Mouse (Mus musculus): ENCODE data around the gene Gm28042.

Gm28042 gene

DNA sequence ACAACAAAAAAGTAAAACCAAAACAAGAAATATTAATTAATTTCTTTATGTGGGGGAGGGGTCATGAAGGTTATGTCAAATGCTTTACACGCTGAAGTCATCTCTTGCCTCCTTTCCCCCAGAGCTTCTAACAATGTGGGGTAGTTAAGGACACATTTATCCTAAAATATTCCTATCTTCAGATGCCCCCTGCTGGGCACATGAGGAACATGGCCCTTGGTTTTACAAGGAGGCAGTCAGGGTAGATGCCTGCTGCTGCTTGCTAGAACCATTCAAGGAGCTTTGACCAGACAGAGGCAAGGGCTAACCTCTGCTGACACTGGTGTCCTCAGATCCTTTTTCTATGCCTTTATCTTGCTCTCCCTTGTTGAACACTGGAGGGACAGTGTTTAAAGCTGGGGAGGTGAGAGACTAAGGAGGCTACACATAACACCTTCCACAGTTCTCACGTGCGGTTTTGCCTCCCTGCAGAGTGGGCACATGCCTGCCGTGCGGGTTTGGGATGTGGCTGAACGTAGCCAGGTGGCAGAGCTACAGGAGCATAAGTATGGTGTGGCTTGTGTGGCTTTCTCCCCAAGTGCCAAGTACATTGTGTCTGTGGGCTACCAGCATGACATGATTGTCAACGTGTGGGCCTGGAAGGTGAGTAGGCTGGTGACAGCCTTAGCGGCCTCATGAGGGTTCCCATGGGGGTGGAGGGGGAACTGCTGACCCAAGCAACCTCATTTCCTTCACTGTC lies 15.7 kb upstream of the Gm28042 start:
- DNase-seq (ENCODE audit: extremely low read depth, low read depth, low spot score): no peak

DNA sequence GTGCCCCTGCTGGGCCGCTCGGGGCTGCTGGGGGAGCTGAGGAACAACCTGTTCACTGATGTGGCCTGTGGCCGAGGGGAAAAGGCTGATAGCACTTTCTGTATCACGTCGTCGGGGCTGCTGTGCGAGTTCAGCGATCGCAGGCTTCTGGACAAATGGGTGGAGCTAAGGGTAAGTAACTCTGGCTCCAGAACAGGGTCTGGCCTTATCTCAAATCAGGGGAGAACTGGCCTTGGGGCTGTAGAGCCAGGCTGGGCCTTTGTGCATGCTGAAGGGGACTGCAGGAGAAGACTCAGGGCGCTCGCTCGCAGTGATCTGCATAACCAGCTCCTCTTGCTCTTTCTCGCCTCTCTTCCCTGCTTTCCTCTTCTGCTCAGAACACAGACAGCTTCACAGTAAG lies 14.4 kb upstream of the Gm28042 start:
- no peak for DNase-seq (ENCODE audit: extremely low read depth, low read depth, low spot score)

- no peak for DNase-seq (ENCODE audit: extremely low read depth, low read depth, low spot score)
Observed at GRCm38 (mm10) chr2:120013831-120014486, 13.3 kb upstream of the Gm28042 start.

DNA sequence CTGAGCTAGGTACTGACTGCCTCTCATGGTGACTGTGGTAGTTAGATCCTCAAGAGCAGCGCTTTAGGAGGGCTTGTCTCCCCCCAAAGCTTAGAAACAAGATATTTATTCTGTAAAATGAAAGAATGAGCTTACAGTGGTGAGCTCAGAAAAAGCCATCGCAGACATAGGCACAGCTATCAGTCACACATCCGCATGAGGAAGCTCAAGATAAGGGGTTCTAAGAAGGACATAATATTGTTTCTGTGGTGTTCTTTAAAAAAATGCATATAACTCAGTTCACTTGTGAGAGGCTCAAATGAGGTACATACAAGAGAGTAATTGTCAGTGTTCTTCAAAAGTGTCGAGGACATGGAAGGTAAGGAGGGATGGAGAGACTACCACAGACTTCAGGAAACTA lies 11.4 kb upstream of the Gm28042 start:
- DNase-seq (ENCODE audit: extremely low read depth, low read depth, low spot score): no peak

GRCm38 (mm10) chr2:120017599-120017998 lies 9.7 kb upstream of the Gm28042 start:
- DNase-seq (ENCODE audit: extremely low read depth, low read depth, low spot score): no peak

GRCm38 (mm10) chr2:120024337-120024736 lies 3.0 kb upstream of the Gm28042 start:
- DNase-seq (ENCODE audit: extremely low read depth, low read depth, low spot score): no peak

DNA sequence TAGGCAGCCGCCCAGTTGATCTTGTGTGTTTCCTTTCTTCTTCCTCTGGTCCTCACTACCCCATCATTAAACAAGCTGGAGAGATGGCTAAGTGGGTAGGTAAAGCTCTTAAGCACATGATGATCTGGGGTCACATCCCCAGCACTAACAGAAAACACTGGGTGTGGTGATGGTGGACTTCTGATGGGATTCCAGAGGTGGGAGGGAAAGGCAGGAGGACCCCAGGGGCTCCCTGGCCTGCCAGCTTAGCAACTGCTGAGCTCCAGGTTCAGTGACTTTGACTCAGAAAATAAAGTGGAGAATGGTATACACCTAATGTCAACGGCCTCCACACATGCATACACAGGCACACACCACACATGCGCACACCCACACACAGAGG lies 648 bp downstream of the Gm28042 start:
- no peak for DNase-seq (ENCODE audit: extremely low read depth, low read depth, low spot score)

DNA sequence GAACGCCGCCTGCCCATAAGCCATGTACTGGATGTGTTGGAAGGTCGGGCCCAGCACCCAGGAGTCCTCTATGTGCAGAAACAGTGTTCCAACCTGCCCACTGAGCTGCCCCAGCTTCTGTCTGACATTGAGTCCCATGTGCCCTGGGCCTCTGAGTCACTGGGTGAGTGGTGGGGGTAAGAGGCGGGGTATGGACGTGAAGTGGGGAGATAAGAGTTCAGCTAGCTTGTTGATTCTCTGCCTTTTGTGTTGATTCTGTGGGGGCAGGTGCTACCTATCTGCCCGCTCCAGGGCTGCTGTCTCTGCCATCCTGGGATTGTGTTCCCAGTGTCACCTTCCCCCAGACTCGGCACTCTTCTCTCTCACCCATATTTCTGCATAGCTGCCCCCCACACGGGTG lies 3.1 kb downstream of the Gm28042 start:
- no peak for DNase-seq (ENCODE audit: extremely low read depth, low read depth, low spot score)

GRCm38 (mm10) chr2:120032726-120033467 lies 5.6 kb downstream of the Gm28042 start, which contains the start of gene Pla2g4b:
Pla2g4b (plus strand) TSS chr2:120033417.
- no peak for DNase-seq (ENCODE audit: extremely low read depth, low read depth, low spot score)

- DNase-seq (ENCODE audit: extremely low read depth, low read depth, low spot score): no peak
Observed at GRCm38 (mm10) chr2:120033726-120034125, 6.4 kb downstream of the Gm28042 start.

DNA sequence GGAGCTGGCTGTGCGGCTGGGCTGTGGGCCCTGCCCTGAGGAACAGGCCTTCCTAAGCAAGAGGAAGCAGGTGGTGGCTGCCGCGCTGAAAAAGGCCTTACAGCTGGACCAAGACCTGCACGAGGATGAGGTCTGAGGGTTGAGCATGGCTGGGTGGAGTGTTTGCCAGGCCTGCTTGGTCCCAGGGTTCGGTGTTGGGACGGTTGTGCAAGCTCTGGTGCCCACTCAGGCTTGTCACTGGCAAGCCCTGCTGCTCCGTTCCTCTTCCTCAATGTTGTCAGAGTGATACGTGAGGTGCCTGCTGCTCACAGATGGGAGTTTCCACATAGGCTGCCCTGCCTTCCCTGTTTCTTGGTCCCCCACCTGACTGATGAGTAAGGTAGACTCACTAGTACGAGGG lies 10.5 kb downstream of the Gm28042 start:
- DNase-seq (ENCODE audit: extremely low read depth, low read depth, low spot score): no peak

DNA sequence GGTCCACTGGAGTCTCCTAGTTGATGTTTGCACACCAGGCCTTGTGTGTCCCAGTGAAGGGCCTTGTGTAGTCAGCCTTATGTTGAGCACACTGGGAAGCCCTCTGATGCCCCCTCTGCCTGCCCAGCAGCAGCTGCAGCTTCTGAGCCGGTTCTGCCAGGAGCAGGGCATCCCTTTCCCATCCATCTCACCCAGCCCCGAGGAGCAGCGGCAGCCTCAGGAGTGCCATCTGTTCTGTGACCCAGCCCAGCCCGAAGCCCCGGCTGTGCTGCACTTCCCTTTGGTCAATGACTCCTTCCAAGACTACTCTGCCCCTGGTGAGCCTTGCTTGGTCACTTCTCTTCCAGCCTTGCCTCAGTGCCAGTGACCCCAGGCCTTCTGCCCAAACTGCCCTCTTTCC lies 13.7 kb downstream of the Gm28042 start:
- DNase-seq (ENCODE audit: extremely low read depth, low read depth, low spot score): no peak

DNA sequence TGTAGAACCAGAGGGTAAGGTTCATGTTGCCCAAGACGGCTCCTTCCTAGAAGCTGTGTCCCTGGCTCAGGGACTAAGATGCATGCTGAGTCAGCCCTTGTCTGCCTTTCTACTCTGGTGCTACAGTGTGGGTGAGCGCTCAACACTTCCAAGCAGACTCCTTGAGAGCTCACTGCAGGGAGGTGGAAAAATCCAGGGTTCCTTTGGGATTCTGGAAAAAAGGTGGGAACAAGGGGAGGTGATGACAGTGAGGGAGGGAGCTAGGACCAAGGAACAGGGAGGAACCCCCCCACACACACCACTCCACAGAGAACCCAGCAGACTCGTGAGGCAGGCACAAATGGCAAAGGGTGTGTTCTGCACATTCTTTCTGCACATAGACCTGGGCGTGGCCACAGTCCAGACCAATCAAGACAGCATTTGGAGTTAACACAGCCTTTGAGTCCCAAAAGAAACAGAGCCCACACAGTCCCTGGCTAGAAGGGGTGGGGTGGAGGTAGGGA lies 16.9 kb downstream of the Gm28042 start:
- DNase-seq (ENCODE audit: extremely low read depth, low read depth, low spot score): no peak

- DNase-seq (ENCODE audit: extremely low read depth, low read depth, low spot score): no peak
Observed at GRCm38 (mm10) chr2:120044676-120045075, 17.4 kb downstream of the Gm28042 start.

DNA sequence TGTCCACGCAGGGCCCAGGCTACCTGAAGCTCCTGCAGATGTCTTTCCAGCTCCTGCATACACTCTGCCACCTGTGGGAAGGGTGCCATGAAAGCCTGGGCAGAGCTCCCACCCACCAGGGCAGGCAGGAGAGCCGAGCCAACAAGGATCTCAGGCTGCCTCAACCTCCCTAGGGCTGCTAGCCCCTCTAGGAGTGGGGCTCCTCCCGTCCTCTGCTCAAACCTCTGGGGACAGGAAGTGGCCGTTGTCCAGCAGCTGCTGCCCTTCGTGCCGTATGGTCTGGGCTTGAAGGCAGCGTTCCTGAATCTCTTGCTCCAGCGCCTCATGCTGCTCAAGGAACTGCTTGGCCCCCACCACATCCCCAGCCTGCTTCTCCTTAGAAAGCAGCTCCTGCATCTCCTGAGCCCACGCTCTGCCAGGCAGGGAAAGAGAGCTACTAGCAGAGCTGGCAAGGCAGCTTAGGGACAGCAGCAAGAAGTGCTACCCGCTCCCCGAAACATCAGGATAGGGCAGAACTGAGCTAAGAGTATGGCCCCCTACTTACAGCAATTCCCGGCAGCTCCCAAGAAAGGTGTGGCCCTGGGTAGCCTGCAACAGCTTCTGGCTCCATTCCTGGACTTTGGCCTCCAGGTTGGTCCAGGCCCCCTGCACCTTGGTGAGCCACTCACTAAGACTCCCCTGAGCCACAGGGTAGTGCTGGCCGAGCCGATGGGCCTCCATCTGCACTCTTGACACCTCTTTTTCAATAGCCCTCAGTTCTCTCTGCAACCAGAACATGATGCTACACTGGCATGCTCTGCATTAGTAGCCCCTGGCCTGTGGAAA lies 19.4 kb downstream of the Gm28042 start:
- DNase-seq (ENCODE audit: extremely low read depth, low read depth, low spot score): no peak

GRCm38 (mm10) chr2:120048173-120048572 lies 20.9 kb downstream of the Gm28042 start:
- no peak for DNase-seq (ENCODE audit: extremely low read depth, low read depth, low spot score)

GRCm38 (mm10) chr2:120049632-120050274 lies 22.5 kb downstream of the Gm28042 start:
- DNase-seq (ENCODE audit: extremely low read depth, low read depth, low spot score): no peak

- DNase-seq (ENCODE audit: extremely low read depth, low read depth, low spot score): no peak
Observed at GRCm38 (mm10) chr2:120051405-120051804, 24.1 kb downstream of the Gm28042 start.

- no peak for DNase-seq (ENCODE audit: extremely low read depth, low read depth, low spot score)
Observed at GRCm38 (mm10) chr2:120054771-120055552, 27.7 kb downstream of the Gm28042 start.

GRCm38 (mm10) chr2:120055923-120056322 lies 28.6 kb downstream of the Gm28042 start:
- DNase-seq (ENCODE audit: extremely low read depth, low read depth, low spot score): no peak
